In the genomic region with DNA sequence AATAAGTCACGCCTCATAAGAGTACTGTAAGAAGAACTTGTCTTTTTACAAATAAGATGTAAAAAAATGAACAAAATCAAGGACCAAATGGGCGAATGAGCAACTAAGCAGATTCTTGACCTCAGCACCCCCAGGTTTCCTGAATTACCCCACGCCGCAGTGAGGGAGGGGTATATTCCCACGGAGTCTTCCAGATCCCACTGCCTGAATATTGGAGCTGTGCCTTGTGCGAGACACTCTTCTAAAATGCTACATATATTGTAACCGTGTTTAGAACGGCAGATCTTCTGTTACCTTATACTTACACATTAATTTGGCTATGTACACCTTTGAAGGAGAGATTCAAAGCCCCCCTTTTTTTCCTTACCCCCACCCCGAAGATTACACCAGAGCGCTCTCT, we compare ENCODE assay signal across 11 mouse cellular contexts. TPM values are rescaled to one million over a fixed set of nuclear protein-coding genes. Genes with fewer than 3 reads are reported as not detected.
DNase-seq lines count a peak whose midpoint lies in the region; ATAC-seq lines count a peak whose summit lies in the region.
"Had no signal": no experiment of that assay in that cellular context is flagged by ENCODE, and none has a peak within 500 bp of the region (broad histone marks: within the 10 kb centered on the region; RNA-seq: fewer than 3 reads in every experiment).

No protein-coding gene starts in this region.

- H3K4me1 ChIP-seq in kidney, embryonic 16.5 days (ENCODE audit: insufficient read depth, low read length), result peaks cover 8% of the 10 kb centered on the region
- H3K4me1 ChIP-seq in forebrain, embryonic 16.5 days (replicated peaks; ENCODE audit: control insufficient read depth, insufficient read depth, low read length), result peaks cover 11% of the 10 kb centered on the region
- peaks cover 9% of the 10 kb centered on the region for H3K4me1 ChIP-seq in midbrain, embryonic 15.5 days

- no peaks in the 10 kb centered on the region for H3K36me3 ChIP-seq in kidney, embryonic 16.5 days (ENCODE audit: insufficient read depth, low read length)
- no peaks in the 10 kb centered on the region for H3K36me3 ChIP-seq in forebrain, embryonic 16.5 days (ENCODE audit: control insufficient read depth, insufficient read depth)
- no peaks in the 10 kb centered on the region for H3K36me3 ChIP-seq in midbrain, embryonic 15.5 days (replicated peaks)

- peak overlapping the region; percentile 91 for H3K4me2 ChIP-seq in kidney, embryonic 16.5 days (replicated peaks; ENCODE audit: low read depth, low read length)
- H3K4me2 ChIP-seq in forebrain, embryonic 16.5 days (ENCODE audit: low read length), result peak overlapping the region; percentile 99
- peak overlapping the region; percentile 95 for H3K4me2 ChIP-seq in midbrain, embryonic 15.5 days

- no peaks in the 10 kb centered on the region for H3K9me3 ChIP-seq in kidney, embryonic 16.5 days (ENCODE audit: low read length)
- H3K9me3 ChIP-seq in forebrain, embryonic 16.5 days (ENCODE audit: control insufficient read depth, low read length), result no peaks in the 10 kb centered on the region
- no peaks in the 10 kb centered on the region for H3K9me3 ChIP-seq in midbrain, embryonic 15.5 days

- ATAC-seq in kidney, embryonic 16.5 days (ENCODE audit: low FRiP score, low TSS enrichment), result no peak
- ATAC-seq in forebrain, embryonic 16.5 days, result no peak
- peak; percentile 2 for ATAC-seq in midbrain, embryonic 15.5 days (replicated peaks)

- no peak overlapping the region for H3K27ac ChIP-seq in kidney, embryonic 16.5 days (ENCODE audit: low read length)
- no peak overlapping the region for H3K27ac ChIP-seq in forebrain, embryonic 16.5 days (ENCODE audit: low read length)
- H3K27ac ChIP-seq in midbrain, embryonic 15.5 days, result no peak overlapping the region

- H3K4me3 ChIP-seq in kidney, embryonic 16.5 days (ENCODE audit: low read length), result peak overlapping the region; percentile 54; the same call in 1 of the 2 replicates
- H3K4me3 ChIP-seq in forebrain, embryonic 16.5 days (replicated peaks; ENCODE audit: low read length), result peak overlapping the region; percentile 79
- H3K4me3 ChIP-seq in midbrain, embryonic 15.5 days, result peak overlapping the region; percentile 74

- no peak overlapping the region for H3K9ac ChIP-seq in kidney, embryonic 16.5 days (replicated peaks; ENCODE audit: low read length)
- peak overlapping the region; percentile 73; the same call in 1 of the 2 replicates for H3K9ac ChIP-seq in forebrain, embryonic 16.5 days (replicated peaks; ENCODE audit: low read depth, low read length)
- H3K9ac ChIP-seq in midbrain, embryonic 15.5 days, result peak overlapping the region; percentile 62

- 45% methylated on average over 10 of the region's 10 CpGs for WGBS in kidney, embryonic 16.5 days
- WGBS in forebrain, embryonic 16.5 days, result 38% methylated on average over 10 of the region's 10 CpGs
- WGBS in midbrain, embryonic 15.5 days, result 48% methylated on average over 10 of the region's 10 CpGs

- peaks cover 40% of the 10 kb centered on the region for H3K27me3 ChIP-seq in kidney, embryonic 16.5 days (ENCODE audit: insufficient read depth, low read length)
- H3K27me3 ChIP-seq in forebrain, embryonic 16.5 days (replicated peaks; ENCODE audit: control insufficient read depth, insufficient read depth, low read length), result 0 out of 2 replicates have a peak, but pooled peaks cover 3% of the 10 kb centered on the region
- no peaks in the 10 kb centered on the region for H3K27me3 ChIP-seq in midbrain, embryonic 15.5 days (replicated peaks)
- H3K27me3 ChIP-seq: CH12.LX had no signal

- no peak for DNase-seq in kidney, postnatal 36 days
- peak; percentile 62 for DNase-seq in cerebellum, adult 9-11 months
- DNase-seq in adrenal gland, adult (ENCODE audit: inconsistent age in 2 of 2, low spot score in 1 of 2), result no peak
- DNase-seq in gastrocnemius, adult 18-20 months (ENCODE audit: low spot score), result no peak
- DNase-seq in spleen, adult 12 weeks (ENCODE audit: low spot score), result no peak
- DNase-seq: adrenal gland, postnatal 10 days had no signal

RNA-seq across cellular contexts. Expression of a gene that starts 0.7 kb away (rescaled TPM):
- polyA plus RNA-seq in kidney, embryonic 16.5 days (2015; fragmentation: Nextera tagmentation; extraction: Ambion mirVana), result 0.08 and 0.15 TPM in 2 replicates
- polyA plus RNA-seq in forebrain, embryonic 16.5 days (2015; fragmentation: Nextera tagmentation; extraction: Ambion mirVana), result 2.6 and 4.5 TPM in 2 replicates
- polyA plus RNA-seq in midbrain, embryonic 15.5 days (2015; fragmentation: Nextera tagmentation; extraction: Ambion mirVana), result 9.6 and 10.9 TPM in 2 replicates
- total RNA-seq in gastrocnemius, adult 18-20 months (2021), result not detected
- total RNA-seq: CH12.LX had no signal
- polyA plus RNA-seq: liver, embryonic 16.5 days had no signal
